Mouse (Mus musculus) midbrain, embryonic 11.5 days (tissue): ENCODE results near the gene Meis1. TPM values are rescaled to one million over a fixed set of nuclear protein-coding genes. Genes with fewer than 3 reads are reported as not detected.

Source experiments
- ATAC-seq: fragments of 200-750 bp; cut with Nextera tagmentation; 2 replicates; pipeline ENCODE4 v1.8.0; 2017; ENCODE audit warnings: moderate TSS enrichment, moderate library complexity; ENCODE audit not compliant: low FRiP score
- DNase-seq: peaks from one replicate; pipeline ENCODE4 v3.0.0; 2015; ENCODE audit warnings: low spot score; ENCODE audit errors: missing footprints
- H3K27ac ChIP-seq: fragments of 300-500 bp; sonication (generic); 2 replicates; pipeline ENCODE4 v1.5.1; 2014; ENCODE audit warnings: low read depth, low read length
- H3K27me3 ChIP-seq: fragments of 300-500 bp; sonication (generic); 2 replicates; pipeline ENCODE4 v1.6.1; 2014; ENCODE audit warnings: mild to moderate bottlenecking, low read length, moderate library complexity, mixed read lengths; ENCODE audit not compliant: control insufficient read depth, insufficient read depth
- H3K36me3 ChIP-seq: fragments of 300-500 bp; sonication (generic); 2 replicates; pipeline ENCODE4 v1.6.1; 2014; ENCODE audit warnings: mild to moderate bottlenecking, low read length, moderate library complexity, mixed read lengths; ENCODE audit not compliant: control insufficient read depth, insufficient read depth
- H3K4me1 ChIP-seq: fragments of 300-500 bp; sonication (generic); 2 replicates; pipeline ENCODE4 v1.6.1; 2014; ENCODE audit warnings: low read length; ENCODE audit not compliant: control insufficient read depth, insufficient read depth
- H3K4me2 ChIP-seq: fragments of 300-500 bp; sonication (generic); 2 replicates; pipeline ENCODE4 v1.6.1; 2014; ENCODE audit warnings: mild to moderate bottlenecking, moderate library complexity
- H3K4me3 ChIP-seq: fragments of 300-500 bp; sonication (generic); 2 replicates; pipeline ENCODE4 v1.5.1; 2014; ENCODE audit warnings: low read depth, low read length
- H3K9ac ChIP-seq: fragments of 300-500 bp; sonication (generic); 2 replicates; pipeline ENCODE4 v1.6.1; 2014; ENCODE audit warnings: low read length
- H3K9me3 ChIP-seq: fragments of 300-500 bp; sonication (generic); 2 replicates; pipeline ENCODE4 v1.6.1; 2016; ENCODE audit warnings: low read length; ENCODE audit not compliant: control insufficient read depth
- WGBS: fragments of 180-500 bp; shearing (Covaris S2); extraction: QIAGEN DNeasy Blood & Tissue Kit; methylation state at CpG from one replicate; pipeline ENCODE4 v1.1.7; 2014; 5-methylcytosine and 5-hydroxymethylcytosine counted together
- polyA plus RNA-seq: library from polyadenylated mRNA; unstranded; fragments of >200 nt; fragmentation: Nextera tagmentation; extraction: Ambion mirVana; gene quantifications from 2 replicates; pipeline ENCODE4 v1.2.1, GENCODE M21; 2014

Gene Meis1
- polyA plus RNA-seq, 1 experiment from 2014 or later = 39.4 TPM

DNA sequence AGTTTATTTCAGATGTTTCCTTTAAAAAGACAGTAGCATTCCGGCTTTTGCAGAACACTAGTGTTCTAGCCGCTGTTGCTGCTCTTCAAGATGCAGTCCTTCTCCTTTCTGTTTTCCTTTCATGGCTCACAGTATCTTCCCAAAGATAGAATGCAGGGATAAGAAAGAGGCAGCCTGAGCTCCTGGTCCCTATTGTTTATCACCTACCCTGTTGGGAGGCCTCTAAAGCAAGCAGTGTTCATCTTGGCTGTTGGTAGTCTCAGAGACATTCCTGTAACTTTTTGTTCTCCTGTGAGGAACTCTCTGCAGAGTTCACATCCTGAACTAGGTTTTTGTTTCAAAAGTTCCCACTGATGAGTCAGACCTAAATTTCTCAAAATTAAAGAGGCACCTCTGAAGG, 3.8 kb upstream of the Meis1 start:
- Histone ChIP-seq H3K4me3 (no peak overlapping the region), H3K27me3 (peaks cover 9% of the 10 kb centered on the region), H3K4me2 (no peak overlapping the region), H3K9ac (no peak overlapping the region), H3K4me1 (peaks cover 28% of the 10 kb centered on the region), H3K9me3 (no peaks in the 10 kb centered on the region), H3K36me3 (no peaks in the 10 kb centered on the region), H3K27ac (no peak overlapping the region)
- ATAC-seq = no peak
- DNase-seq = peak; percentile 89
- 6% methylated on average over 2 of the region's 2 CpGs for WGBS

DNA sequence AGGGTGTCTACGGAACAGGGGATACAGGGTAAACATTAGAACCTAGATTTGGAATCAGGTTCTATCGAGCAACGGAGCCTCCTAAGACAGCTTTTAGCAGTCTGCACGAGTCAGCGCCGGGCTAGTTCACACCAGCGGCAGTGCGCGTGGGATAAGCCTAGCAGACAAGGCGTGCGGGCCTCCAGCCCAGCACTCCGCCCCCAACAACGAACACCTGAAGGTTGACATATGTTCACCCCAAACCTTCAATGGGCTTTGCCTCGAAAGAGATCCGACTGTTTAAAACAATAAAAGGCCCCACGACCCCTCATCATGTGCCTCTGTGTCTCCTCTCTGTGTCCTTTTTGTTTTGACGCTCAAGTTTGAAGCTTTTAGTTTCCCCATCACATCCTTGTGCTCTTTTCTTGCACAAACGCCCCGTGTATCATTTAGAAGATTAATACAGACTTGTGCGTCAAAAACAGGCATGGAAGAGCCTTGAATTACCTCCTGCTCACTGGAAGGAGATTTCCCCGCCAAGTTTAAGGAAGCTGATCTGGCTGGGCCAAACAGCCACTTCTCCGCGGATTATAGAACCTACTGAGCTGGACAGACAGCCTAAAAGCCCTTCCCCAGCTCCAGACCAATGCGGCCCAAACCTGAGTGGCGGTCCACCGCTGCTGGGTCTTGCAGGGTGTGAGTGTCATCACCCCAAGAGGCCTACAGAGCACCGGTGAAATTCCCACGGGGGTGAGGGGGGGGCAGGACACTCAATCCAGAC, 2.3 kb upstream of the Meis1 start:
- no peak overlapping the region; the same call in 1 of the 2 replicates for H3K27ac ChIP-seq
- 1% methylated on average over 28 of the region's 28 CpGs for WGBS
- H3K4me1 ChIP-seq = peaks cover 21% of the 10 kb centered on the region
- no peaks in the 10 kb centered on the region for H3K36me3 ChIP-seq
- H3K9ac ChIP-seq = peak overlapping the region; percentile 14
- peak overlapping the region; percentile 66 for H3K4me3 ChIP-seq
- H3K27me3 ChIP-seq = peaks cover 8% of the 10 kb centered on the region
- DNase-seq = peak; percentile 94
- H3K4me2 ChIP-seq = peak overlapping the region; percentile 95
- ATAC-seq = peak; percentile 18
- no peaks in the 10 kb centered on the region for H3K9me3 ChIP-seq

DNA sequence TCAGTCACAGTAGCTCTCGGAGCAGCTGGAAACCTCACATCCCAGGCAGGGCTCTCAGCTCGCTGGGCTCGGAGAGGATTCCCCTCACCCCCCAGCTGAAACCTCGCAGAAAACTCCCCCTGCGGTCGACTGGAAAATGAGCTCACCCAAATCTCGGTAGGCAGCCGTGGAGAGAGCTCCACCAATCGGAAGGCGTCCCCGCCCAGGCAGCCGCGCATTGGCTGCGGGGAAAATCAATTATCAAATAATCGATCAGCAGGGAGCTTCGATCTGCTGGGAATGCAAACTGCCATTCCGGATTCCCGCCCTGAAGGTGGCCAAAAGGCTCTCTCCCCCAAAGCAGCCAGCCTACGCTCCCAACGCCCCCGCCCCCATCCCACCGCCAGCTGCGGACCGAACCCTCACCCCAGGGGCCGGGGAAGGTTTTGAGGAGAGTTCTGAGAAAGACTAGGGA, 1.6 kb upstream of the Meis1 start:
- Histone ChIP-seq H3K9ac (peak overlapping the region; percentile 99), H3K27me3 (peaks cover 6% of the 10 kb centered on the region; the same call in 1 of the 2 replicates), H3K27ac (peak overlapping the region; percentile 98), H3K4me3 (peak overlapping the region; percentile 66), H3K4me2 (peak overlapping the region; percentile 95), H3K4me1 (peaks cover 20% of the 10 kb centered on the region), H3K9me3 (no peaks in the 10 kb centered on the region), H3K36me3 (no peaks in the 10 kb centered on the region)
- ATAC-seq (peak; percentile 85), DNase-seq (peak; percentile 99)
- WGBS = under 1% methylated on average over 23 of the region's 25 CpGs

DNA sequence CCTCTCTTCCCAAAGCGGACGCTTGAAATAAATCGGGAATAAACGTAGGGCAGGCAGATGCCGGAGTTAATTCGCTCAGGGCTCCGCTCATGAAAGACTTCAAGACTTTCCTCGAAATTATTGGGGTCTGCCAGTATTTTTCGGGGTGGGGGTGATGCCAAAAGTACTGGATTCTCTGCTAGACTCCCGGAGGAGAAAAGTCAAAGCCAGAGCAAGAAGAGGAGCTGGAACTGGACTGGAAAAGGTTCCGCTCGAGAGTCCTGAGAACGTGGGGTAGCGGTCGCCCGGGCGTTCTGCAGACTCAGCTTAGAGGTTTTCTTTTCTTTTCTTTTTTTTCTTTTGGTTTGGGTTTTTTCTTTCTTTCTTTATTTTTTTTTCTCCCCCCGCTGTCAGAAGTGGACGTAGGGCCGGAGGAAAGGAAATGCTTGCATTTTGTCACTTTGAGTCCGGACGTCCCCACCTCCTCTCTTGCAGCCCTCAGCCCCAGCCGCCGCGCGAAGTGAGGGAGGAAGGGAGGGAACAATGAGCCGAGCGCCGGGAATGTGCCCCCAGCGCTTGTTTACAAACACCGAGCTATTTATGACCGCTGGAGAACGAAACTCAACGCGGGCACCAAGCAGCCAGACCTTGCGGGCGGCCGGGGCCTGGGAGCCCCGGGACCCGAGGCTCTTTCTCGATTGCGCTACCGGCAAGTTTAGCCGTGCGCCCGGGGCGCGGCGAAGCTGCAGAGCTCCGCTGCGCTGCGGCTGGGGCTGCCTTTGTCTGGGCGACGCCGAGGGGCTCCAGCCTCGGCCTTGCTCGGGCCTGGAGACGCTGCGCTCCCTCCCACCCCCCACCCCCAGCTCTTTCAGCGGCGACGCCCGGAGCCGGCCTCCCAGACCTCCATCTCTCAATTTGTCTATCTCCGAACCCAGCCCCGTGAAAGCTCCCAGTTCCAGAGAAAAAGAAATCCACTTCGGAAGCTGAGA, 703 bp upstream of the Meis1 start:
- Histone ChIP-seq H3K36me3 (no peaks in the 10 kb centered on the region), H3K4me2 (peak overlapping the region; percentile 95), H3K27ac (peak overlapping the region; percentile 98), H3K4me1 (peaks cover 23% of the 10 kb centered on the region), H3K27me3 (peaks cover 3% of the 10 kb centered on the region; the same call in 1 of the 2 replicates), H3K9me3 (no peaks in the 10 kb centered on the region), H3K9ac (peak overlapping the region; percentile 99), H3K4me3 (peak overlapping the region; percentile 66)
- WGBS = under 1% methylated on average over 67 of the region's 67 CpGs
- DNase-seq (peak; percentile 97), ATAC-seq (peak; percentile 67)

DNA sequence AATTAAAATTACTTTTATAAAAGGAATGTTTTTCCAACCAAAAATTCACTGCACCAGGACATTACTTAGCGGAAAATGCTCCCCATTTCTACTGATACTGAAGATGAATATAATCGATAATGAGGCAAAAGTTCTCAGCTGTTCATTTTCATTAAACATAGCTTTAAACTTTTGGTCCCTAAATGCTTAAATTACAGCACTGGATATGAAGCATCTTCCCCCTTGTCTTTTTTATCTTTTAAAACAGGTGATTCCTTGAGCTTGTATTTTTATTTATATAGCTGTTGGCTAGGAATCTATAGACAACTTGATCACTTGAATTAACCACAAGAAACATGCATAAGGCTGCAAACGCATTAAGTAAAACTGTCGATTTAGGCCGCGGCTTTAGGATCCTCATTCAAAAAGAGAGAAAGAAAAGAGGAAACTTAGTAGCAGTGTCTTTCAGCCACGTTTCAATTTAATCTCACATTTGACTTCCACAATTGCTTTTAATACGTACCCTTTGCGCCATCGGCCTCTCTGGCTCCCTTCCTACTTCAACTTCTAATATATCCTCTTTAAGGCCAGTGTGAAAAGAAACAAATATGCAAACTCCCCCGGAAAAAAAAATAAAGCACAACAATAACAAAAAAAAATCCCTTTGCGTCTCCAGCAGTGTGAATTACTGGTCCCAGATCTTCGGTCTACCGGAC, 919 bp downstream of the Meis1 start:
- Histone ChIP-seq H3K27ac (peak overlapping the region; percentile 98), H3K27me3 (peaks cover 5% of the 10 kb centered on the region; the same call in 1 of the 2 replicates), H3K9me3 (no peaks in the 10 kb centered on the region), H3K9ac (peak overlapping the region; percentile 99), H3K4me2 (peak overlapping the region; percentile 95), H3K4me1 (peaks cover 39% of the 10 kb centered on the region), H3K4me3 (peak overlapping the region; percentile 66), H3K36me3 (no peaks in the 10 kb centered on the region)
- DNase-seq (peak; percentile 94), ATAC-seq (no peak)
- WGBS = under 1% methylated on average over 14 of the region's 14 CpGs

DNA sequence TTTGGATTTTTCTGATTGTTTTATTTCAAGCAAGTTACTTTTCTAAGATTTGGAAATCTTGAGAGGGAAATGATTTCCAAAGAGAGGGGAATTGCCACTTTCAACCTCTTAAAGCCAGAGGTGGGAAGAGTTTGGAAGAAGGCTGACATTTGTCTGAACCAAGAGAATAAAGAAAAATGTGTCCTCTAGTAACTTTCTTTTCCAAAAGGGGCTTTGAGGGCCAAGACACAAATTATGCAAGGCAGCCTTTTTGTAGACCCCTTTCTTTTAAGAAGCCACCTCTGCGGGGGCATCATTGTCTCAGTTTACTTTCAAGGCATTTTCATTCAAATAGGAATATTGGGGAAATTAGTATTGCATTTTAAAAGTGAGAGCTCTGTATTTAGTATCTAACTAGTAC, 1.5 kb downstream of the Meis1 start:
- peak overlapping the region; percentile 95 for H3K4me2 ChIP-seq
- no peaks in the 10 kb centered on the region for H3K9me3 ChIP-seq
- peak overlapping the region; percentile 82 for H3K9ac ChIP-seq
- H3K27ac ChIP-seq = no peak overlapping the region
- WGBS = 0% methylated on average over 1 of the region's 1 CpGs
- no peak for ATAC-seq
- no peaks in the 10 kb centered on the region for H3K36me3 ChIP-seq
- peaks cover 2% of the 10 kb centered on the region; the same call in 1 of the 2 replicates for H3K27me3 ChIP-seq
- H3K4me3 ChIP-seq = peak overlapping the region; percentile 66
- H3K4me1 ChIP-seq = peaks cover 42% of the 10 kb centered on the region
- DNase-seq = peak; percentile 89

DNA sequence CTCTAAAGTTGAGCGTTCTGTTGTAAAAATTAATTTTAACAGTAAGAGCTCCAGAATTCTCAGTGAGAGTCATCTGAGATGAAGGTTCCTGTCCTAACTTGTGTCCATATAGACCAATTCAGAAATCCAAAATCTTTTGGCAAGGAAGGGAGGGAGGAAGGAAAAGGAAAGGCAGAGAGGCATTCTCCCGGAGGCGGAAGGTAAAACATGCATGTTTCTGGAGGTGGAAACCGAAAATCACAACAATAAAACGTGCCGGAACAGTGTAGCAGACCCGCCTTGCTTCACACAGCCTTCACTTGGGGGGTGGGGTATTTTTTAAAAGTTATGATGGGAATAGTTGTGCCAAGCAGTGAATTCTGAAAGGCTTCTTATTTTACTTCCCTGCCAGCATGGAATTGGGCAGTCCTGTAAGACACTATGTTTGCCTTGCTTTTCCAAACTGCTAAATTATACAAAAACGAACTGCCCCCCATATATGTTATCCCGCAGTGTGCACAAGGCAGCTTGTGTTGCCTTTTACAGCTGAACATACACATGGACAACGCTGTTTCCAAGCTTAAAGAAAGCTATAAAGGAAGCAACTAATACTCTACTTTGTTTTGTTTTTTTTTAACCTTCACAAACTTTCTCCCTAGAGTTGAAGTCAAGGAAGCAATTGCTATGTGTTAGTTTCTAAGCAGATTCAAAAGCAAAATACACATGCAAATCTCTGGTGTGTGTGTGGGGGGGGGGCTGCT, 2.1 kb downstream of the Meis1 start:
- peaks cover 42% of the 10 kb centered on the region for H3K4me1 ChIP-seq
- DNase-seq = peak; percentile 94

More for the DNA sequence above, 2.1 kb downstream of the Meis1 start:
- peak overlapping the region; percentile 66 for H3K4me3 ChIP-seq
- no peak for ATAC-seq
- H3K27ac ChIP-seq = no peak overlapping the region
- no peaks in the 10 kb centered on the region for H3K9me3 ChIP-seq
- WGBS = under 1% methylated on average over 10 of the region's 10 CpGs
- peak overlapping the region; percentile 82 for H3K9ac ChIP-seq
- peaks cover 2% of the 10 kb centered on the region; the same call in 1 of the 2 replicates for H3K27me3 ChIP-seq
- peak overlapping the region; percentile 95 for H3K4me2 ChIP-seq
- no peaks in the 10 kb centered on the region for H3K36me3 ChIP-seq
